Mouse (Mus musculus): ENCODE results near the gene Bmp8b.
"Not testable (repeated sequence)": the region's sequence is repeated elsewhere in the genome, so short reads cannot be mapped to it uniquely, and the experiment has no call there.

Gene Bmp8b

GRCm38 (mm10) chr4:123111275-123111983 is 6.5 kb downstream of the Bmp8b start:
- in situ Hi-C loops (cut with MboI, MseI) = not testable (repeated sequence)

DNA sequence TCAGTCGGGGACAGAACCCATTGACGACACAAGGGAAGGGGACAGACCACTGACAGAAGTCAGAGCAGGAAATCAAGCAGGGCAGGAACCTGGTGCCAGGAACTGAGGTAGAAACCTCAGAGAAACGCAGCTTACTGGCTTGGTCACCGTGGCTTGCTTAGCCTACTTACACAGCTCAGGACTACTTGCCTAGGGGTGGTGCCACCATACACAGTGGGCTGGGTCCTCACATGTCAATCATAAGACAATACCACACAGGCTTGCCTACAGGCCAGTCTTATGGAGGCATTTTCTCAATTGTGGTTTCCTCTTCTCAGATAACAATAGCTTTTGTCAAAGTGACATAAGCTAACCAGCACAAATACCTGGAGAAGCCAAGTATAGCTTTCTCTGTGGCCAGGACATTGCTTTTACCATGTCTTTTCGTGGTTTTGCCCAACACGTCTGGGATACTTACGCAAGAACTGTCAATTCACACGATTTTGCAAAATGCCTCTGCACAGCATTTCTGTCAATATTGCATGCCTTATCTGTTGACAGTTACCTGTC is 7.3 kb downstream of the Bmp8b start:
- in situ Hi-C loops (cut with MboI, MseI) = no loop called here

DNA sequence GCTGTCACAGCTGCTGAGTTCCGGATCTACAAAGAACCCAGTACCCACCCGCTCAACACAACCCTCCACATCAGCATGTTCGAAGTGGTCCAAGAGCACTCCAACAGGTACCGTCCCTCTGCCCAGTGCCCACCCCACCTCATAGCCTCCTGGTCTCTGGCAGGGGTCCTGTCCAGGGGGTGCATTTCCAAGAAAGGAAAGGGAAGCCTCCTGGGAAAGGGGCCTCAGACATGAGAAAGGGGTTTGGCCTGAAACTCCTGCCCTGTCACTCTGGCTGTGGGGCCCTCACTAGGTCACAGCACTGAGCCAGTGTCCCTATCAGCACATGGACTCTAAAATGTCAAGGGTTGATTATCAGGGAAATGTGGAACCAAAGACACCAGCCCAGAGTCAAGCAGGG is 9.7 kb downstream of the Bmp8b start:
- in situ Hi-C loops (cut with MboI, MseI) = loop anchor here (5.0 kb wide), 1 partner anchor 208 kb away; the partner anchor contains the start of gene Oxct2a

DNA sequence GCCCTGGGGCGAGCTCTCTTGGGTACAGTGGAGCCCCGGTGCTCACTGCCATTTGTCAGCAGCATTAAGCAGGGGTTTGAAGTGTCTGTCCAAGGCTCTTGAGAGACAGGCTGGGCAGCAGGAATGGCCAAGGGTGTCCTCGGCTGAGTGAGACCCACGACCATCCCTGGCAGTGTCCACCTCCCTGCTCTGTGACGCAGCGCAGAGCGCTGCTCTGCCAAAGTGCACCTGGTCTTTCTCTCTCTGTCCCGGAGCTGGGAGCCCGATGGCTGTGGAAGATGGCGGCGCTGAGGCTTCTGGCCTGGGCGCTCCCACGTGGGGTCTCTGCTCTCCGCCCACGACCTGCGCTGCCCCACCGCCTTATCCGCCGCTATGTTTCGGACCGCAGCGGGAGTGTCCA is 11.0 kb downstream of the Bmp8b start, which contains the start of gene Oxct2b:
TSS of gene Oxct2b (plus strand) at position 256 of the 400 bp plus-strand sequence.
- in situ Hi-C loops (cut with MboI, MseI) = loop anchor here (5.0 kb wide), 1 partner anchor 206 kb away; the partner anchor contains the start of gene Oxct2a

- in situ Hi-C loops (cut with MboI, MseI) = loop anchor here (5.0 kb wide), 1 partner anchor 206 kb away; the partner anchor contains the start of gene Oxct2a
Observed at GRCm38 (mm10) chr4:123116640-123117039, 11.7 kb downstream of the Bmp8b start.

GRCm38 (mm10) chr4:123121286-123121685 is 16.3 kb downstream of the Bmp8b start:
- in situ Hi-C loops (cut with MboI, MseI) = no loop called here

GRCm38 (mm10) chr4:123126626-123127025 is 21.7 kb downstream of the Bmp8b start:
- in situ Hi-C loops (cut with MboI, MseI) = no loop called here

DNA sequence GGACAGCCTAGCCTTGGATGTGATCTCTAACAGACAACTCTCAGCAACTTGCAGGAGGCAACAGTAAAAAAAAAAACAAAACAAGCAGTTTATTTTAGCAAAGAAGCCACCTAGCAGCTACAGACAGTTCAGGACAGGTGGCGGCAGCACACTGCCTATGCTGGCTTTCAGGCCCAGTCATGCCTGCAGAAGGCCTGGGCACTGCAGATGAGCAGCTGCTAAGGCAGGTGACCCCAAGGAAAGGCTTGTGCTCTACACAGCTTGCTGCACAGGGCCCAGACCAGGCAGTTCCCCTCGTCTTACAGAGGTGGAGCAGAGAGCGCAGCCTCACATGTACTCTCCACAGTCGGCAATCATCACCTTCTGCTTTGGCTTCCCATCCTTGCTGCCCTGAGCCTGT is 22.1 kb downstream of the Bmp8b start:
- in situ Hi-C loops (cut with MboI, MseI) = no loop called here

GRCm38 (mm10) chr4:123137551-123137950 is 32.6 kb downstream of the Bmp8b start:
- in situ Hi-C loops (cut with MboI, MseI) = loop anchor here (5.0 kb wide), 1 partner anchor 760 kb away; no protein-coding TSS in a partner anchor

DNA sequence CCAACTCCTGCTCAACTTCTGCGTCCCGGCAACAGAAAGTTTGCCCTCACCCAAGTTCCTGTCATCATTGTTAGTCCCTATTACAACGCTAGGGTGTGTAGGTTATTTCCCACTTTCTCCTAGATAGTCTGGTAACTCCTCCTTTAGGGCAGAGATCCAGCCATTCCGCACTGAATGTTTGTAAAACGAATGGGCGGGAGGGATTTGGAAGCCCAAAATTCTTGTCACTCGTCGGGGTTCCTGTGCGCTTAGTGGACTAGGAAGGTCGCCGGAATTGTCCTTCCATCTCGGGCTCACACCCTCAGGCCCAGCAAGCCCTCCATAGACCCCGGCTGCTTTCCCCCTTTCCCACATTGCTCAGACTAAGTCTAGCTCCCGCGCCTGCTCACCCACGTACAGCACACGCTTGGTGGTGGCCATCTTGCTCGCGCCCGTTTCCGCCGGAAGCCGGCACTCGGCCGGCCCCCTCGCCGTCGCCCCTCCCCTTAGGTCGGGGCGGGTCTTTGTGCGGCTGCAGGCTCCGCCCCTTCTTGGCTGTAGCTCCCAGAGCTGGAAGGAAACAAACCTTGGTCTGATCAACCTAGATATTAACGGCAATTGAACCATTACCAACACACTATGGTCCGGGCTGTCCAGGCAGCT is 34.7 kb downstream of the Bmp8b start, which contains the start of gene Ppie:
TSS of gene Ppie (minus strand) at position 439 of the 642 bp plus-strand sequence.
- in situ Hi-C loops (cut with MboI, MseI) = loop anchor here (5.0 kb wide), 1 partner anchor 758 kb away; no protein-coding TSS in a partner anchor

DNA sequence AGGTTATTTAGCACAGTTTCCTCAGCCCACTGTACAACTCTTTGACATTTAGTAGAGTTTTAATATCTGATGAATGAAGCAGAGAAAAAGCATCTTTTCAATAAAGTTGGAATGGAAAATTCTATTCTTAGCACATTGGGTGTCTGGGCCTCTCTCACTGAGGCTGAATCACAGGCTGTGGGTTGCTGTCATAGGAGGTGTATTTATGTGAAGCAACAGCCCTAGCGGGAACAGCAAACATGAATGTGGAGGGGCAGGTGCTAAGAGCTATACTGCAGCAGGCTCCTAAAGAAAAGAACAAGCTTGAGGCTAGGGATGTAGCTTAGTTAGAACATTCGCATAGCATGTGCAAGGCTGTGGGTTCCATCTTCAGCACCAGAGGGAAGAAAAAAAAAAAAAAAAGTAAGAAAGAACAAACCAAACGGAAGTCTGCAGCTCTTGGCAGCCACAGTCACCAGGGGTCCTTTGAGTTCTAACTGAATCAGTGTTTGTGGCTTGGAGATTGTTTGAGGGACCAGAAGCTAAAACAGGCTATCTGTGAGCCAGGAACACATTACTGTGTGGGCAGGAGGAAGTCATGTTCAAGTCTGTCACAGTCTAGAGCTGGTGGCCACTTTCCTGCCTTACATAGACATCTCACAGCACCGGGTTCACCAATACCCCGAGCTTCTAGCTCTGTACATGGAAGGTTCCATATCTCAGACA is 42.6 kb downstream of the Bmp8b start:
- in situ Hi-C loops (cut with MboI, MseI) = no loop called here

- in situ Hi-C loops (cut with MboI, MseI) = no loop called here
Observed at GRCm38 (mm10) chr4:123152003-123152402, 47.0 kb downstream of the Bmp8b start.

GRCm38 (mm10) chr4:123152976-123153375 is 48.0 kb downstream of the Bmp8b start:
- in situ Hi-C loops (cut with MboI, MseI) = no loop called here

DNA sequence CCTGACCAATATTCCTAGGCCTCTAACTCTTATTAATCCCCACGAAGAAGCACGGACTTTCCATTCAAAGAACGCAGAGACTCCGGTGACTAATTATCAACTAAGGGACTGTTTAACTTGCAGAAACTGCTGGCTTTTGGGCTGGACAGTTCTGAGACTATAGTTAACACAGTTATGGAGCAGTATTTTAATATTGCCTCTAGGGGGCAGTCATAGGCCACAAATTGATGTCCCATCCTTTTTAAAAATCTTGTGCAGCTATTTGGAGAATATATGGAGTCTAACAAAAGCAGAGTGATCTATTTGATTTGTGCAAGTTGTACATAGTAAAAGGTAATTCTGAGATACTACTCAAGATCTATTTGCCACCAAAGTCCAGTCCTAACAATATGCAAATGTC is 50.0 kb downstream of the Bmp8b start:
- in situ Hi-C loops (cut with MboI, MseI) = loop anchor here (5.0 kb wide), 1 partner anchor 37 kb away; no protein-coding TSS in a partner anchor

DNA sequence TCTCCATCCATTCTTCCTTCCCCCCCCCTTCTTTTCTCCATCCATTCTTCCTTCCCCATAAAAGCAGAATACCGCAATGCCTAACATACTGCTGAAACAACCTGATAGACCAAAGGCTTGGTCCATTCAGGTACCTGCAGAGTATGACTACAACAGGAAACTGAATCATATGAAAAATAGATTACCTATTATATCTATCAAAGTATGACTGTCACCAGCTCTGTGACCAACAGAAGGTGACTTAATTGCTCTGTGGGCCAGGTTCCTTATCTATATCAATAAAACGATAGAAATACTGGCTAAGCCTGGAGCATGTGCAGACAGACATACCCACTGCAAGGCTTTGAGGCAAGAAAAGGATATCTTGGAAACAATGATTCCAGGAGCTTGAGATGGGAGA is 50.5 kb downstream of the Bmp8b start:
- in situ Hi-C loops (cut with MboI, MseI) = loop anchor here (5.0 kb wide), 1 partner anchor 37 kb away; no protein-coding TSS in a partner anchor

- in situ Hi-C loops (cut with MboI, MseI) = loop anchor here (5.0 kb wide), 1 partner anchor 36 kb away; no protein-coding TSS in a partner anchor
Observed at GRCm38 (mm10) chr4:123155840-123156239, 50.9 kb downstream of the Bmp8b start.

- in situ Hi-C loops (cut with MboI, MseI) = no loop called here
Observed at GRCm38 (mm10) chr4:123160571-123160970, 55.6 kb downstream of the Bmp8b start.

GRCm38 (mm10) chr4:123161251-123161650 is 56.3 kb downstream of the Bmp8b start:
- in situ Hi-C loops (cut with MboI, MseI) = not testable (repeated sequence)

GRCm38 (mm10) chr4:123162305-123162917 is 57.4 kb downstream of the Bmp8b start:
- in situ Hi-C loops (cut with MboI, MseI) = no loop called here

DNA sequence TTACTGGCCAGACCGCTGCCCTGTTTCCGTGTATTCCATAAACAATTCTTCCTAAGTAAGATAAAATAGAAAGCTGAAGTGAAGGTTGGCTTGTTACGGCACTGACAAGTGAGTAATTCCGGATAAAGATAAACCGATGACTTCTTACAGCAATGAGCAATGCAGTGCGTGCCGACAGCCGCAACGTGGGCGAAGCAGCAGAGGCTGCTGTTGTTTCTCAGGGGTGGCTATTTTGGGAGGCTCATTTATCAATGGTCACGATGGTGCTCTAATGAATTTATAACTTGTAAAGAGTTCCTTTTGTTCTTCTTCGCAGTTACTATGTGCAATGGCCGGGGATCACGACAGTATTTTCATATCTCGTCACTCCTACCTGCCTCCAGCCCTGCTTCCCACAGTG is 59.2 kb downstream of the Bmp8b start:
- in situ Hi-C loops (cut with MboI, MseI) = no loop called here

DNA sequence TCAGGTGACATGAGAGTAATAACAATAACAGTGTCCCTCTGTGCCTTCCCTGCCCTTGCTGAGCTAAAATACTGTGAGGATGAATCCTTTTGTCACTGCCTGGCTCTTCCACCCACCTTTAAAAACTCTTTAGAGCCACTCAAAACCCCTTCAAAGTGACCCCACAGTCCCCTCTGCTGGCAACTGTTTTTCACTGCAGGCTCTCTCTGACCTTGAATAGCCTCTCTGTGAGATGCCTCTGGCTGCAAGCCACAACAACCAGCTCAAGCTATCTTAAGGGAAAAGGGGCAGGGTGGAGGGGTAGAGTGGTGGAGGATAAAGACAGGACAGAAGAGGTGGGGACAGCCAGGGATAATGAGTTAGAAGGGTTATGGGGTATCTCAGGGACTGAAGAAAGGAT is 66.8 kb downstream of the Bmp8b start:
- in situ Hi-C loops (cut with MboI, MseI) = no loop called here
